Mouse (Mus musculus): ENCODE results near the gene Sbf2.

Gene Sbf2

DNA sequence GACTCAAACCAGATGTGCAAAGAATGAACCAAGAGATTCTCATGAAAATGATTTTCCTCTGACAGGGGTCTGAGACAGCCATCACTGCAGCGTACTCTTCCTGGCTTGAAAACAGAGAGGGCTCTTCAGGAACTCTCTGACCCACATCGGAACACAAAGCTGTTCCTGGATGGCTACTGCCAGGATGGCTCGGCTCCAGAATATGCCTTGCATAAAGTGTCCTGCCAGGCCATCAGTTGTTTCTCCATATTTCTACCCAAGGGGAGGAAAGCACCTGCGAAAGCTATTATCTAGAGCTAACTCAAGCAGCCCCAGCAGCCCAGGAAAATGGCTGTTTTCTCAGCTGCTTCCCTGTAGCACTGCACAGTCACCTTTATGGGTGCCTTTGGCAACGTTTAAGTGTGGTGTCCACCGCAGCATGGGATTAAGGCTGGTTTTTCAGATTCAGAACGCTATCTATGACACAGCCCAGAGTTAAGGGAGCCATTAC, 300.3 kb downstream of the Sbf2 start:
- no peak for DNase-seq (ENCODE audit: low read depth in 1 of 2, low spot score in 2 of 2)

DNA sequence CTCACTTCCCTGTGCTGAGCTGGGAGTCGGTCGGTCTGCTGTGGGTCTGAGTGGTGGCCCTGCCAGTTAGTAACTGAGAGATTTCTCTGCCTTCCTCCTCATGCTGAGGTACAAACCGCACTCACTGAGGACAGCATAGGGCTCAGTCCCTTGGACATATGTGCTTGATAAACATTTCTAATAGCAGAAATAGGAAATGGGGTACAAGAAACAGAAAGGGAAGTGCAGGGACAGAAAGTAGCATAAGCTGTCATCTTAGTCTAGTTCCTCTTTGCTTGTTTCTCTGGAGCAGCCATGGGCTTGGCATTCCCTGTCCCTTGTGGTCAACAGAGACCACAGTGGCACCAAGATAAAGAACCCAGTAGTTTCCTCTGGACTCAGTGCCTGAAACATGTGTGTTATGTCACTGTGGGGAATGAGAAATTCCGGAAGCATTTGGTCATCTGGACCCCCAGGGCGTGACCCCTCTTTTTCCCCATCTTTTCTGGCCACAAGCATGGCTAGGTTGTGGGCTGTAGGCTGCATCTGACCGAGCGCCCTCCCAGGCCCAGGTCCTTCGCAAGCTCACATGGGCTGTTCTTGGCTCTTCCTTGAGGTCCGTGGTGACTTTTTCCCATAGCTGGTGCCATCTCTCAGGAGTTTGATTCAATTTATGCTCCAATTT, 301.2 kb downstream of the Sbf2 start:
- DNase-seq (ENCODE audit: low read depth in 1 of 2, low spot score in 2 of 2): peak; percentile 48 to 54

- DNase-seq (ENCODE audit: low read depth in 1 of 2, low spot score in 2 of 2): no peak
Measured at GRCm38 (mm10) chr7:110309246-110309645, 305.5 kb downstream of the Sbf2 start.

- no peak for DNase-seq (ENCODE audit: low read depth in 1 of 2, low spot score in 2 of 2)
Measured at GRCm38 (mm10) chr7:110307741-110308140, 307.0 kb downstream of the Sbf2 start.

DNA sequence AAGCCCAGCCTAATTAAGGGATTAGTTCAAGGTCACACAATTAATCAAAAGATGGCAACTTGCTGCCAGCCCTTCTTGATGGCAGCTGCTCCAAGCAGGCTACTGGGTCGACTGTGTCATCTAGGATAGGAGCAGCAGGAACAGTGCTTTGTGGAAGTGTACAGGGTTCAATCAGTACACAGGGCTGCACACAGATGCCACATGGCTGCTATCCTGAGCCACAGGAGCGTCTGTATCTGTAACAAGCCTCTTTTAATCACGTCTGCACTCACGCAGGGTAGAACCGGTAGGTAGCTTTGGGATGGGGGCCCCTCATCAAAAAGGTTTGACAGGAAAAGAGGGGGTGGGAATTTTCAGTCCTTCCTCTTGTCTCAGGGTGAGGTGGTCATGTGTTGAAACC, 308.4 kb downstream of the Sbf2 start:
- no peak for DNase-seq (ENCODE audit: low read depth in 1 of 2, low spot score in 2 of 2)

DNA sequence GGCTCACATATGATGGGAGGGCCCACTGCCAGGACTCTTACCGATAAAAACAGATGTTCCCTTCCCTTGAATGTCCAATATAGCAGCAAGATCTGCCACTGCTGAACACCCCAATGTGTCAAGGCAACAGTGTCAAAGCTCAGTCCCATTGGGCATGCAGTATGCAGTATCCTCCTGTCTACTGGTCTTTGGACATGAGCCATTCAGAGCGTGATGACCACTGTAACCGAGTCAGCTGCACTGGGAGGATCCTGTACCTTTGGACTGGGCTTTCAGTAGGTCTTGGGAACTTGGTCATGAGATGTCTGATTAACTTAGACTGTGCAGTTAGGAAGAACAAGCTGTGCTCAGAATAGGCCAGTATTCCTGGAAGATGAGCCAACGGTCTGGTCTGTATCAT, 309.2 kb downstream of the Sbf2 start:
- DNase-seq (ENCODE audit: low read depth in 1 of 2, low spot score in 2 of 2): no peak

DNA sequence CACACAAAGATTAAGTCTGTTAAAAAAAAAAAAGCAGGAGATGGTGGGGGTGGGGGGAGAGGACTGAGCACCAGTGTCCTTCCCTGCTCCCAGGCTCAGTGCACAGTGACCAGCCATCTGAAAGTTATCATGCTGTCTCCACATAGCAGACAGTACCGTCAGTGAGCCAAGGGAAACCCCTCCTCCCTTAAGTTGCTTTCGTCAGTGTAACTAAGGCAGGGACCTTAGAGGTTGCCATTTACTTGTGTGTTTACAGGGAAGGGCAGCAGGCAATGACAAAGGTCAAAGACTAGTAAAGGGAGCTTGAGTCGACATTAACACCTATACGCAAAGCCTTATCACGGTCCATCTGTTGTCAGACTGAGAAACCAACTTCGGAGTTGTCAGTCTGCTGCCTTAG, 311.8 kb downstream of the Sbf2 start:
- no peak for DNase-seq (ENCODE audit: low read depth in 1 of 2, low spot score in 2 of 2)

DNA sequence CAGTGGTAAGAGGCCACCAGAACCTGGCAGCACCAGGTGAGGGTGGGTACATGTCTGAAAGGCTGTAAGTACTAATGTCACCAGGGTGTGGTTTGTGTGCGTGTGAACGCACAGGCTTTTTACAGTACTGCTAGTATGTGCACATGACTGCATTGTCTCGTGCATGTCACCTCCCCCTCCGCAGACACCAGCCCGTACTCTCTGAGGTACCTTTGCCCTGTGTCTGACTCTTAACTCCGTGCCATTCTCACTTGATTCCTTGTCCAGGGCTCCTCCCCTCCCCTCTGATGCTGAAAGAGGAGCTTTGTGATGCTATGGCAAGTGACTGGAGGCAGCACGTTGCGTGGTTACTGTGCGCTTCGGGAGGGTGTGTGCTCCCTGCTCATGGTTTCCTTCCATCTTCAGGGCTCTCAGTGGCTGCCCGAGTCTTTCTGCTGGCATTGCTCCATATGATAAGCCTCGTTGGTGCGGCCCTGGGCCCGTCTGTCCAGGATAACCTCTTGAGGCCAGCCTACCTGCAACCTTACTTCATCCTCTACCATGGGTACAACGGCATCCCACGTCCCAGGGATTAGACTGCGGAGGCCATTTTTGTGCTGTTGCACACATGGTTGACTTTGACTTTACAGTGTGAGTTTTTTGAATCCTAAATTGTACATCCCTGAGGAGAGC, 315.8 kb downstream of the Sbf2 start:
- no peak for DNase-seq (ENCODE audit: low read depth in 1 of 2, low spot score in 2 of 2)

GRCm38 (mm10) chr7:110298090-110298489, 316.6 kb downstream of the Sbf2 start:
- DNase-seq (ENCODE audit: low read depth in 1 of 2, low spot score in 2 of 2): no peak

DNA sequence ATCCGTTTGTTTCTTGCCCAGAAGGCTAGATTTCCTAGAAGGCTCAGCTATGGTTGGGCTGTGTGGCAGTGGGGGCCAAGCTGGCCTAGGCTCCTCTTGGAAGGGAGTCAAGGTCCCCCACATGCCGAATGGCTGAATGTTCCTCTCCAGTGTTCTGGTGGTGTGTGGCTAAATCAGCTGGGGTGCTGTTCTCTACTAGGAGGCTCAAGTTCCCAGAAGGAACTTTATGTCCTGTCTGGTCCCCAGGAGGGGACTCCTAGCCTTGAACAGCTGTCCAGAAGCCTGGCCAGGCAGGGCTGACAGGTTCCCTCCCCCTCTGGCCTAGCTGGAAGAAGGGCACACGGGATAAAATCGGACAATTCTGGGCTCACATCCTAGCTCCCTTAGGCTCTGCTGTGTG, 317.1 kb downstream of the Sbf2 start:
- DNase-seq (ENCODE audit: low read depth in 1 of 2, low spot score in 2 of 2): no peak

DNA sequence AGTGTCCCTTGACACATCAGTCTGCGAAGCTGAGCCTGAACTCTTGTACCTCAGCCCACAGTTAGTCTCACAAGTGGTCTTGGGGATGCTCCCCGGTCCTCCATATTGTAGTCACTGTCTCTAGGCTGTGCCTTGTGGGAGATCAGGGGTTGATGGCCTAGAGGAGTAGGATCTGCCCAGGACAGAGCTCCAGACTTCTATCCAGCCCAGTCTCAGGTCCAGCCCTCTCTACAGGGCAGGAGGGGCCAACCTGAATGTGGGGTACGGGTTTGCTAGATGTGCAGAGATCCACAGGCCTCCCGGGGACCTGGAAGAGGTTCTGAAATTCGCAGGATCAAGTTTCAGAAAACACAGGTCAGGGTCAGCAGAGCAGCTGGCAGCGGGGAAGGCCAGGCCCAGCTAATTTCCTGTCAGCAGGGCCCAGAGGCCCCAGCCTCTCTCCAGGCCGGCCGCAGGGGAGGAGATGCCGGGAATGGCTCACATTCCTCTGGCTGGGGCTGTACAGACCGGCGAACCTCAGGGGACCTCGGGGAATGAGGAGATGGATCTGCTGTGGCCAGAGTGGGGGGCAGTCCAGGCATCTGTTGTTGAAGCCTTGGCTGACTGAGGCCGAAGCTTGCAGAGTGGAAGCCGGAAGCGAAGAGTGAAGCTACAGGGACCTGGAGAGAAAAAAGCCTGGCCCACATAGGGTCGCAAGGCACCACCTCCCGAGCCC, 317.7 kb downstream of the Sbf2 start:
- DNase-seq (ENCODE audit: low read depth in 1 of 2, low spot score in 2 of 2): no peak

GRCm38 (mm10) chr7:110289647-110290046, 325.1 kb downstream of the Sbf2 start:
- no peak for DNase-seq (ENCODE audit: low read depth in 1 of 2, low spot score in 2 of 2)

- DNase-seq (ENCODE audit: low read depth in 1 of 2, low spot score in 2 of 2): no peak
Measured at GRCm38 (mm10) chr7:110288731-110289191, 326.0 kb downstream of the Sbf2 start.

DNA sequence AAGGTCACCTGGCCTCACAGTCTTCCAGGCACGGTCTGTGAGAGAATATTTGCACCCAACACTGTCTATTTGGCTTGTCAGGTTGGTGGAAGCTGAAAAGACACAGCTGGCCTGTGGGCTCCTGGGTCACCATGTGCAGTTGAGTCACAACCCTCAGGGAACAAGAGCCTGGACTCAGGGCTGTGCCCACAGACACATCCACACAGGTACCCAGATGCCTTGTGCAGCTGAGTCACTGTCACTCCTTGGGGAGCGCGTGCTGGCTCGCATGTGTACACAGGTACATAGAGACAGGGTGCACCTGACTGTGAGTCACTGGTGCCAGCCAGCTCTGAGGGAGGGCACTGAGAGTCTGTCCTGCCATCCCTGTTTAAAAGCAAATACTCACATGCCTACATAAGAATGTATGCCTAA, 326.5 kb downstream of the Sbf2 start:
- no peak for DNase-seq (ENCODE audit: low read depth in 1 of 2, low spot score in 2 of 2)

- DNase-seq (ENCODE audit: low read depth in 1 of 2, low spot score in 2 of 2): no peak
Measured at GRCm38 (mm10) chr7:110287476-110288071, 327.1 kb downstream of the Sbf2 start.

DNA sequence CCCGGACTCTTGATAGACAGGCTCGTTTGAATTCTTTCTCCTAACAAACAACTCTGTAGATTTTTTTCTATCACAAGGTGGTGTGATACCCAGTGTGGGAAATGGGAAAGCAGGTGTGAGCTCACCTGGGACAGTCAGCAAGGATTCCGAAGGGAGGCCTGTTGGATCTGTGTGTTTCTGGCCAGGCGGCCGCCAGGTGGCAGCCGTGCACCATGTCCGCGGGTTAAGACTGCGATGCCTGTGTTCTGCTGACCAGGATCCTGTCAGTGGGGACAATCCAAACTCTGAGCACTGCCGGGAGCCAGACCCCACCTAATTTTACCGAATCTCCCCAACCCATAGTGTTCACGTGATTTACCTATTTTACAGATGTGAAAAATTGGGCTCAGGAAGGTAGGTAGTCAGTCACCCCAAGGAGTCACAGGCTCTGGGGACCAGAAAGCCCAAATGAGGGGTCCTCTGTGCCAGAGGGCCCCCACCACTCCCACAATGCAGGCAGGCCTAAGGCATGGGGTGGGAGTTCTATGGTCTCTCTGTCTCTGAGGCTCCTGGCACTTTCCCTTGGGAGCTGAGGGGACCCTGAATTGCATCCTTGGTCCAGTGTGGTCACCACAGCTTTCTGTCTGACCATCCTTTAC, 327.8 kb downstream of the Sbf2 start:
- DNase-seq (ENCODE audit: low read depth in 1 of 2, low spot score in 2 of 2): peak; percentile 13 to 48

DNA sequence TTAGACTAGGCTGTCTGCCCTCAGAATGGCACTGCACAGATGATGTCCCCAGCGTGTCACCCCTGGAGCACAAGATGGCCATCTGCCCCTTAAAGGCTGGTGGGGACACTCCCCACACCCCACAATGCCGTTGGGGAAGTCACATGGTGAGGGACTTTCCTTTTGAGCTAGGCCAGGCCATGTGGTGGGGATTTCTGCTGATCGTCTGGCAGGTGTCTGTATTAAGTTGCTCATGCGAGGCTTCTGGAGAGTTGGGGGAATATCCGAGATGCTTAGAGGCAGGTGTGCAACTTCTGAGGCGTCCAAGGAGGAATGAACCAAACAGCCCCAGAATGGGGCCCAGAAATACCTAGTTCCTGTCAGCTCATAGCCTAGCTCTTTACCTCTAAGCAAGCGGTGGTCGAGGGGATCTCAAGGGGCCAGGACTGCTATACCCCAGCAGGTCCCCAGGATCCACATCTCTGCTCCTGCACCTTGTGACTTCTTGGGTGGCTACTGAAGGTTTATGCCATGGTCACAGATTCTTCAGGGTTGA, 328.5 kb downstream of the Sbf2 start:
- DNase-seq (ENCODE audit: low read depth in 1 of 2, low spot score in 2 of 2): no peak

DNA sequence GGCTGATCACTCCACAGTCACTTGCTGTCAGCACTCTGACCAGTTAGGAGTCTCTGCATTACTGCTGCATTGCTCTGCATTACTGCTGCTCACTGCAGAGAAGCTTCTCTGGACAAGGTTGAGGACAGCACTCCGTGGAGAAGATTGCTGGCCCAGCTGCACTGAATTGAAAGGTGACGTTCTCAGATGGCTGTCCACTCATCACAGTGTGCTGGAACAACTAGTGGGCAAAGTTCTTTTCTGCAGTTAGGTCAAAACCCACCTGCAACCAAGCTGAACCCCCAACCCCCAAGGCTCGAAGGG, 328.9 kb downstream of the Sbf2 start:
- DNase-seq (ENCODE audit: low read depth in 1 of 2, low spot score in 2 of 2): no peak

DNA sequence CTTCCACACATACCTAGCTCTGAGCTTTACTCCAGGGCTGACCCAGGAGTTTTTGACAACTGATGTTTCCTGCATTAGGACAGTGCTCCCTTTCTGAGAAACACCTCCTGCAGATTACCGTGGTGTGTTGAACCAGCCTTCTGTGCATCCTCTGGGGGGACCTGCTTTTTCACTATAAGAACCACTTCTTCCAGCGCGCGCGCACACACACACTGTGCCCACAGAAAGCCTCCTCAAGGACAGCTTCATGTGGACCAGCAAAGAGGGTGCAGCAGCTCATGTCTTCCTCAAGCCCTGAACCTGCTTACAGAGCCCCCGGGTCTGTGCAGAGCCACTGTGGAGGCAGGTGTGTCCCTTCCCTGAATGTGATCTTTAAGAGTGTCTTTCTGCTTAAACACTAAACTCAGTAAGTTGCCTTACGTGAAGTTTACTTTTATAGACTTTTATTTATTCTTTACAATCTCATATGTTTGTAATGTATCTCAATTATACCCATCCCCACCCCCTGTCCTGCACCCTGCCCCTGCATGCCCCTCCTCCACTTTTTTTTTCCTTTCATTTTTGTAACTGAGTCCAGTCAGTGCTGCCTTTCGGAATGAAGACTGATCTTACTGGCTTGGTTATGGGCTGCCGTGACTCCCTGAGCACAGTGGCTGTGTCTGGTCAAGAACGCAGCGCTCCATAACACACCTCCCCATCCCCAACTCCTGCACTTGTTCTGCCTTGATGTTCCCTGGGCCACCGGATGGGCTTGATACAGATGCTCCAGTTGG, 329.5 kb downstream of the Sbf2 start:
- DNase-seq (ENCODE audit: low read depth in 1 of 2, low spot score in 2 of 2): no peak

DNA sequence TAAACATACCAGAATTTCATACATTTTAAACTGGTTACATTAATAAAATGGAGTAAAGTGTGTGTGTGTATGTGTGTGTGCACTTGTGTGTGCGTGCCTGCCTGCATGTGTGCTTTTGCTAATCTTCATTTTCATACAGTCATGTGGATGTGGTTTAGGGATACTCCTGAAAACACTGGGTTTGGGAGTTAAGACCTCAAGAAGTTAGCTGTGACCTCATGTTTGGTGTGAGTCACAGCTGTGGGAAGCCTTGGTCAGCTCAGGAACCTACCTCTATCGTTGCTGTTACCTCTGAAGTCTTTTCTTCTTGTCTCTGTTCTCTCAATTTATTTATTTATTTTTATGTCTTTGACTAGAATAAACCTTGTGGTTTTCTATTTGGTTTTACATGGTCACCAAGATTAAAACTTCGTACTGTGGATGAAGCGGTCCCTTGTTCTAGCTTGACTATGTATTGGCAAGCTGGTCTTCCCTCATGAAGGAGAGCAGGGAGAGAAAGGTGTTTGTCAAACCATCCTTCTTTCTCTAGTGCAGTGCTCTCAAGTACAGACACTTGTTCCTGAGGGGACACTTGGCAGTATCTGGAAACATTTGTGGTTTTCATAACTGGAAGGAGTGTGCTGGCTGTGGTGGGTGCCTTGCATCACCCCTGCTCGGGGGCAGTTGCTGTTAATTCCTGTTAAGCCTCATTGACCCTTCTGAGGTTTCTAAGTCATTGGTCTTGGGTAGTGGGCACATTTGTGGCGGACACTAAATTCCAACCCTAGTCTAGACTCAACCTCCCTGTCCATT, 331.0 kb downstream of the Sbf2 start:
- DNase-seq (ENCODE audit: low read depth in 1 of 2, low spot score in 2 of 2): no peak
